Mouse (Mus musculus) spleen, postnatal 36 days (tissue): ENCODE data around the gene Msi2.

Experiments used
- DNase-seq, 2 experiments: peaks; one replicate each; pipeline ENCODE4 v3.0.0; 2022; ENCODE audit warnings: low spot score in 2 of 2, mixed read lengths in 1 of 2

Msi2 gene

DNA sequence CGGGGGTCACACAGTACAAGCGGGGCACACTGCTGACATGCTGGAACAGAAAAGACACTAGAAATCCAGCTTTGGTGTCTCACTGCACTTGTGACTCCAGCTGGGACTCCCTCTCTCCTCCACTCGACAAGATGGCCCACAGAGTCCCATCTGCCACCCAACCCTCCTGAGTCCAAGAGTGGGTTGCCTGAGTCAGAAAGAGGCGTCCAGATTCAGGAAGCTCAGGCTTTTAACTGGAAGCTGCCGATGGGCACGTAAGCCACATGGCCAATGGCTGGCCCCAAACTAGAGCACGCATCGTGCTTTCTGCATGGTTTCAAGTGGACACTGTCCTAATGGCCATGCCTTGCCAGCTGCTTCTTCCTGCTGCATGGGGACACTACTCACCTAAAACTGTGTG is 126.2 kb downstream of the Msi2 start:
- DNase-seq = no peak

DNA sequence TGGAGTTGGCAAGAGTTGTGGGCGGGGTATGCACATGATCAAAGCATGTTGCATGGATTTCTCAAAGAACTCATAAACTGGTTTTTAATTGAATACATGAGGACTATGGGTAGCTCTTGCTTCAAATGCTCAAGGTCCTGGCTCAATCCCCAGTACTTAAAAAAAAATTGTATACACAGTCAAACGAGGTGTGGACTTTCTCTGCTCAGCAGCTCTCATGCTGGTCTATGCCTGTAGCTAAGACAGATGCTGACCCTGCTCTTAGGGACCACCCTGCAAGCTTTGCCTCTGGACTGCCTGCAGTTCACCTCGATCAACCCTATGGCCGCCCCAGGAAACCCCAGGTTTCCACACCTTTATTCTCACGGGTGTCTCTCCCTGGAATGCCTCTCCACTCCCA is 127.7 kb downstream of the Msi2 start:
- DNase-seq = no peak

DNA sequence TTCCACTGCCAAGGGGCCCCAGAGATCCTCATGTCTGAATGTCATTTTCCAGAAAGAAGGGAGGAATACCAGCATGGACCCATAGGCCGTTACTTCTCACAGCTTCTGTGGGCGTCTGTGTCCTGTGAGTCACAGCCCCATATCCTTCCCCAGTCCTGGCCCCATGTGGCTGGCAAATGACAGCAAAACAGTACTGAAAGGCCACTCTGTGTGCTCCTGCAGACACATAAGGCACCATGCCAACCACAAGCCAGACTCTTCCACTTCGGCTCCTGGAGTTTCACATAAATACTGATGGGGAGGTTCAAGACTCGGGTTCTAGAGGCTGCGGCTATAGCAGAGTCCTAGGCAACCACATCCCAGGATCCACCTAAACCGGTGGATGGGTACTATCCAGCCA is 128.7 kb downstream of the Msi2 start:
- DNase-seq = no peak

DNA sequence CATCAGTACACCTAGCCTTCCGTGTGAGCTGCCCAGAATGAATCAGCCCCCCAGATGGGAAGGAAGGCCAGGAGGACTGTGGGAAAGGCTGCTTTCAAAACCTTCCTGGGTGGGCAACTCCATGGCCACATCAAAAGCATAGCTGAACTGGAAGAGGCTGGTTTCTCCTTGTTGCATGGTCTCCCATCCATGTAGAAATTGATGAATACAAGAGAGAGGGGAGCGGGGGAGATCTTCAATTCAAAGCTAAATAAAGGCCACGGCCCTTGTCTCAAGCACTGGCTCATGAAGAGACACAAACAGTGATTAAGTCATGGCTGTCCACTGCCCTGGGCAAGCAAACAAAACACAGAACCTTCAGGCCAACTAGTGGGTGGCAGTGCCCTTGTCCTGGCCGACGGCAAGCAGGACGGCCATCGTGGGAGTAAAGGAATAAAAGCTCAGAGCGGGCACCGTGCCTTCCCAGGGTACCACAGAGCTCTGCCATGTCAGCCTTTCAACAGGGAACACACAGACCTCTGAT is 129.6 kb downstream of the Msi2 start:
- no peak for DNase-seq

DNA sequence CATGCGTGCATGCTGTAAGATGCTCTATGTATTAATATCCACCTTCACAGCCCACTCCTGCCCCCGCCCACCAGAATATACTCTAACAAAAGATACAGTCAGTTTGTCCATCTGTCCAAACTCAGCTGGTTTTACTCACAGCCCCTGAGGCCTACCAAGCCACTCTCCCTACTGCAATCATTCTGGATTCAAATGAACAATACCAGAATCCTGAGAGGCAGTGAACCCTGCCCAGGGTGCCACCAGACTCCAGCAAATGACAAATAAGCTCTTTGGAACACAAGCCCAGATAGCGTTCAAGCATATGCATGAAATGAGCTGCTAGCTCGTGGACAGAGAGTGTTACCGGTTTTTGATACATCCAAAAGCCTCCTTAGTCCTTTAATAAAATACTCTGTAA is 130.6 kb downstream of the Msi2 start:
- no peak for DNase-seq

DNA sequence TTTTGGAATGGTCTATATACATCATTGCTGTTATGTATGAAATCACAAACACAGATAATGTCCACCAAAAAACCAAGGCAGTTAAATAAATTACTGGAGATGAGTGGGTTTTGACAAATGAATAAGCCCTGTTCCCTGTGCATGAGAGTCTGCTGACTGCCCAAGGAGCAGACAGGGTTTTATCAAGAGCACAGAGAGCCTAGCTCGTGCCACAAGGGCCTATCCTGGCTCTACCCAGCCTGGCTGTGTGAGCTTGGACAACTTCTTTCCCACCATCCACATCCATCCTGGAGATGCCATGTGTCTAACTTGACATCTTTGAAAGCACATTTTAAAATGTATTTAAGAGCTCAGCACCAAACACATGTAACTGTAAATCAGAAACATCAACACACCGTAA is 132.4 kb downstream of the Msi2 start:
- no peak for DNase-seq

DNA sequence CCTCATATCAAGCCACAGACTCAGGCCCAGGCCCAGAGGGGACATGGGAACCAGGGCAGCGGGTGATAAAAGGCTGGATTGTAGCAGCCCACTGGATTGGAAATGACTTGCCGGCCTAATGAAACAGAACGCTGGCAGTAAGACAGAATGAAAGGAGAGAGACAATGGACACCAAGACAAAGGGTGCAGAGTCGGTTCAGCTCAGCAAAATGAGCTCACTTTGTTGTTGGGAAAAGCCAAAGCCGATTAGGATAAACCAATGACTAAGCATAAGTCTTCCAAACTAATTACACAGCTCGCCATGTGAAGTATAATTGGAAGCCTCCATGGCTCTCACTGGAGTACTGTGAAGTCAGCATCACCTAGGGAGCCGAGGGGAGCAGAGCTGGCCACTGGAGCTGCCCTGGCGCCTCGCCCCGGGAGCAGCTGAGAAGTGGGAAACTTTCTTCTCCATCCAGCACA is 133.1 kb downstream of the Msi2 start:
- DNase-seq = no peak

DNA sequence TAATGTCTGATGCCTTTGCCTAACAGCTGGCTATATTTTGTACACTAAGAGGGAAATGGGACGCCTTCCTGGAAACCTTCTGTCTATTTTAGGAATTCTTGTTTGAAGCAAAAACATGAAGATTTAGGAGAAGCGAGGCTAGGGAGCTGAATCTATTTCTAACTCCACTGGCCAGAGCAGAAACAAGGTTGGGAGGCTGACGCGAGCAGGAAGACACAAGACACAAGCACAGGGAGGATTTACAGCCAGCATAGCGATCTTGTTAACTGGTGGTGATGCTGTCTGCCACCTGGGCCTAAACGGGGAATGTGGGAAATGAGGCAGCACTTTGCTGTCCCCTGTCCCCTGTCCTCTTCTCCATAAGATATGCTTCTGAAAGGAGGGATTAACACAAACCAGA is 134.4 kb downstream of the Msi2 start:
- DNase-seq = no peak

DNA sequence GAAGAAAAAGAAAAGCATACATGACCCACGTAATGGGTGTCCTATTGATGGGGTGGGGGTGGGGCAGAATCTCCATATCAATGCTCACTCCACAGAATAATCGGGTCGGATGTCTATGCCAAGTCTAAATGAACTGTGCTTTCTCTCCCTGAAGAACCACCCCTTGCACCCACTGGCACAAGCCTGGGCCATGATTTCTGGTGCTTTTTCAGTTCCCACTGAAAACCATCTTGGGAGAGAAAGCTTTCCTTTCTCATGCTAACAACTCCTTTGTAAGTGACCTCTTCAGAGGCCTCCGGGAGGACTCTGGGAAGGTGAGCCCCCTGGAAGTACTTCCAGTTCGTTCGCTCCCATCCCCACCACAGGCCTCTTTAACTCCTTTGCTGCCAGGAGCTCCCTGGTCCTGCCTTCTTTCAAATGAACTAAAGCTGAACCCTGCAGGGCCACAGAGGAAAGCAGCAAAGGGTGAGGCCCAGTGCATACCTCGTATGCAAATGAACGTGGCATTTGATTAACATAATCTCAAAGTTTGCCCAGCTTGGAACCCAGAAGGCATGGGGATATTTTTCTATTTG is 135.0 kb downstream of the Msi2 start:
- no peak for DNase-seq

DNA sequence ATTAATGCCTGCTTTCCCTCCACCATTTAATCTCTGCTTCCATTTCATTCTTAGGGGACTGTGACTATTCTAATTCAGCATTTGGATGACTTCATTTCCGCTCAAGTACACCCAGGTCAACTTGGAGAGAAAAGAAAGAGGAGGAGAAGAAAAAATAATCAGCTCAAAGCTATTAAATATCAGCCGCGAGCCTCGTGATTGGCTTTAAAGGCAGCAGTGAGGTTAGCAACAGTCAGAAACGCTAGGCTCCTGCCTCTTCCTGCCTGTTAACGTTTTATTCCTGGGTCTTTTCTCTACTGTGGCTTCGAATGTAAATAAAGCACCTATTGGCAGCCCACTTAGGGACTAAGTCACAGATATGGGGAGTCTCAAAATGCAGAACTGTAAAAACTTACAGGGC is 135.5 kb downstream of the Msi2 start:
- DNase-seq = no peak

DNA sequence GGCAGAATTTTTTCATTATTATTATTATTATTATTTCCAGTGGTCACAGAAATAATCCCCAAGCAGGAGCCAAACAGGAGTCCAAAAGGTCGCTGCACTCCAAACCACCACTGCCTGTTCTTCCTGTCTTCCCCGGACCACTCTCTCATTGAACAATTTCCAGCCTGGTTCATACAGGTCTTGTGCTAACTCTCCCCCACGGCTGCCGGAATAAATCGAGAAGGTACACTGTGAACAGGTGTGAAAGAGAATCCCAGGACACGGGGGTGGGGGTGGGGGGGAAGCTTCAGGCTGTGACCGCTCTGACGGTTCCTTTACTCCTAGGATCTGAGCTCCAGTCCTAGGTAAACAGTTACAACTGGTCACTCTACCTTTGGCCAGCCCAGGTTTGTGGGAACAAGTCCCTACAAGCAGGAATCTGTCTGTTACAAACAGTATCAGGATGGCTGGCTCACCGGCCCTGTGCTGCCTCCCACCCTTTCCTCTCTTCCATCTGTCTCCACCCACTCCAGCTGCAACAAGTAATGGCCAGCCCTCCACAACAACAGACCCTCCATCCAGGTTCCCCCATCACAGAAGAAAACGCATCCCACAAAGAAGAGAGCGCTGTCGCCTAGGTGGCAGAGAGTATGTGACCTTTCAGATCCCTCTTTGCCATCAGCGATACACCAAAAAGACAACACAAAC is 136.1 kb downstream of the Msi2 start:
- DNase-seq = no peak

DNA sequence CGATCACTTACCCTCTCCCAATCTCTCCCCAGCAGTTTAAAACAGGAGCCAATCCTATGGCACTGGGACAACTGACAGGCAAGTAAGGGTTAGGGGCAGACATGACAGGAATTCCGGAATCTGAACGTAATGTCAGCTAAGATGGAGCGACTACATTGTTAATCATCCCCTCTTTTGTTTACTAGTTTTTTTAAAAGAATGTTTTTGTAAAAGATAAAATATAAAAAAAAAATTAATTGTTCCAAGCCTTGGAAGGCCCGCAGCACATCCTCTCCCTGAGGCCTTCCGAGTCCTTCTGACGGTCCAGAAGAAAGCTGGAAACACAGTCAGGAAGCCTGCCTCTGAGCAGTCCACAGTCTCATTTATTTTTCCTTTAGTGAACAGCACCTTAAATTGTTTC is 136.9 kb downstream of the Msi2 start:
- no peak for DNase-seq

DNA sequence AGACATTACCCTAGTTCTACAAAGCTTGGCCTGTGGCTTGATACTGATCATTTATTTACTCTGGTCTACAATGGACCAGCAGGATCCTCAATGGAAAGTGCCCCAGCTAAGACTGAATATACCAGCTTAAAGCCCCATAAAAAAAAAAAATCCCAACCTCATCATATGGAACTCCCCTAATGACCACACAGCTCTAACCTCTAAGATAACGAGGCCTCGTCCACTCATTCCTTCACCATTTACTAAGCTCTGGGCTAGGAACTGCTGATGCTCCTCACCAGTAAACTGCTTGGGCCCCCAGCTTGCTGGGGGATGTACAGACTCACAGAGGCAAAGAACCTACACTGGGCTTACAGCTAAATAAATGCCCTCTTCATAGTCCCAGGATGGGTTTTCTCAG is 139.6 kb downstream of the Msi2 start:
- no peak for DNase-seq

DNA sequence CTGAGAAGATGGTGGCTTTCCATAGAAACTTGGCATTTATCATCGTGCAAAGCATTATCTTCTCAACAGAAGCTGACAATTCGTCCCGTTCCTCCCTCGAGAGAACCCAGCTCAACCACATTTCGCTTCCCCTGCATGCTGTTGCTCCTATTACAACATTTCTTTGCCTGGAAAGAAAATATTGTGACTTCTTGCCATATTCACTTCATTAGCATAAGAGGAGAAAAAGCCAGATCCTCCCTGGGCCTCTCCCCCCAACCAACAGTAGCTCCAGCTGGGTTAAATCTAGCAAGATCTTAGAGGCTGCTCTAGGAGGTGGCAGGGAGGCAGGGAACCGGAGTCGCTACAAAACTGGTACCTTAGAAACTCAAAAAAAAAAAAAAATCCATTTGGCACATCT is 141.2 kb downstream of the Msi2 start:
- DNase-seq = no peak

DNA sequence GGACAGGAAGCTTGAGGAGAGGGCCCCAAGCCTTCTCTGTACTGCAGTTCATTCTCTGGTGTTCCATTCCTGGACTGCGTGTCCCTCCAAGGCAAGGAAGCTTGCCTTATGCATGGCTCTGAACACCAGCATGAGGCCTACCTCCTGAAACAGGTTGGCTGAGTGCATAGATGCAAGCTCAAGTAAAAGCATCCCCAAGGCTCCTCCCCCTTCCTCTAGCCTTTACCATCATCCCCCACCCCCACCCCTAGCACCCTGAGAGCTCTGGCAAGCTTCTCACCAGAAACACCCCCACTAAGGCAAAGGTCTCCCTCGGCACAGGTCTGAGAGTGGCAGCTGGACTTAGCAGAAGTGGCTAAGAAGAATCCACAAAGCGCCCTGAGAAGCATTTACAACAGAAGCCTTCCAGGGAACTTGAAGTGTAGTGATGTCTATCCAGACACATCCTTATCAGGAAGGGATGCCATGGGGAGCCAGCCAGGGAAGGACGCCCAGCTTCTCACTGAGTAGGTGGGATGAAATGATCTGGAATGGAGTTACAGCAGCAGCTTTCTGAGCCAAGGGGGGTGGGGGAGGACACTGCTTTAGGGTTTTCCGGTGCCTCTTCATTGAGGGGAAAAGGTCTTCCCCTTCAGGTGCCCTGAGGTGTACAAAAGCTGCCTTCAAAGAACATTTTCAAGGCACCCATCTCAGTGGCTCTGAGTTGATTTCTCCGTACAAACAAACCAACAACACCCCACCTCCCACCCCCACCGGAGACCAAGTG is 141.9 kb downstream of the Msi2 start:
- DNase-seq = no peak

DNA sequence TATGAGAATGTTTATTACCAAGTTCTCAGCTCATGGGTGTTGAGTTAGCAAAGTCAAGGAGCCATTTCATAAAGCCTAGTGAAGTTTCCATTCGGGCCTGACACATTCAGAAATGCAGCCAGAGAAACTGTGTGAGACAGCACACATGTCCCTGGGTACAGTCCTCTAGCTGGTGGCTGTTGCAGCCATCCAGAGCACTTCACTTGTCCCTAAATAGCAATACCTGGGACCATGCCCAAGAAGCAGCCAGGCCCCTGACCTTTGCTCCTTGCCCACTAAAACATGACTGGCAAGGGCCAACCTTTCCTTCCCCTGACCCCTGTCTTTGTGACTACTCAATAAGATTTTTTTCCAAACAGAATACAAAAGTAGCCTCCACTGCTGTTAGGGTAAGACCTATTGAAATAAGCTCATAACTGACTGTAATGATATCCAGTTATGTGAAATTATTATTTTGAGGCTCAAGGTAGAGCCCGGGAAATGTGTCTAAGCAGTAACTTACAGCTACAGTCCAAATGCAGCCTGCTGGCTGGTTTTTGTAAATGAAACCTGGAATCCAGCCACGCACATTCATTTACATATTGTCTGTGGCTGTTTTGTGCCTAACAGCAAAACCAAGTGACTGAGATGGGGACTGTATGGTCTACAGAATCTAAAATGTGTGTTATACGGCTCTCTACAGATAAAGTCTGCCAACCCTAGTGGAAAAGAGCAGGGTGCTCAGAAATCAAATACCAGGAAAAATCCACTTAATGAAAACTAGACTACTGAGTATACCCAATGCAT is 143.5 kb downstream of the Msi2 start:
- no peak for DNase-seq

DNA sequence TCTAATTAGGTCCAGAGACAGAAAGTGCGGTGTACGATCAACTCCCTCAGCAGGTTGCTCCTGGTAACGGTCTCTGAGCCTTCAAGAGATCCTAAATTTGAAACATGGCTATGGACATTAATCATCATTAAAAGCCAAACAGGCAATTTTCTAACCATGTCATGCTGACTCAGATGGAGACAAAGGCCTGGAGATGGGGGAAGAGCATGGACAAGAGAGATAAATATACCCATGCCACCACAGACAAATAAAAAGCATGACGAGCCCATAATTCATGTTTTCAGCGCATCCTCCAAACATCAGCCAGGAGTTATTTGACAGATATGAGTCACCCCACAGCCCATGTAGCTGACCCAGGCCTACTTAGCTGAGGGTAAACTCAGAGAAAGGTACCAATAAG is 145.3 kb downstream of the Msi2 start:
- DNase-seq = no peak

DNA sequence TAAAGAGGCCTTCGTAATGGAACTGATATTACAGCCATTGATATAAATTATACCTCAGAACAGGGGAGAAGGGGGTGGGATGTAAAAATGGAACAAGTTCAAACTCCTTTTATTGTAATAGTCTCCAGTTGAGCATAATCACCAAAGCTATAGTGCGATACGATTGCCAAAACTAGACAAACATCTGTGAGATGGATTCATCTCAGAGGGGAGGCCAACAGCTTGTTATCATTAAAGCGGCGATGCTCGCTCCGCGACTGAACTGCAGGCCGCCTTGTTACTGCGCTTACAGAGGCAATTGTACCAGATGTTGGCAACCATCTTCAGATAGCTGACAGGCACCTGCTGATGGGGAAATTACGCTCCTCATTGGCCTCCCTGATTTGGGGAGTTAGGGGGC is 145.9 kb downstream of the Msi2 start:
- no peak for DNase-seq

DNA sequence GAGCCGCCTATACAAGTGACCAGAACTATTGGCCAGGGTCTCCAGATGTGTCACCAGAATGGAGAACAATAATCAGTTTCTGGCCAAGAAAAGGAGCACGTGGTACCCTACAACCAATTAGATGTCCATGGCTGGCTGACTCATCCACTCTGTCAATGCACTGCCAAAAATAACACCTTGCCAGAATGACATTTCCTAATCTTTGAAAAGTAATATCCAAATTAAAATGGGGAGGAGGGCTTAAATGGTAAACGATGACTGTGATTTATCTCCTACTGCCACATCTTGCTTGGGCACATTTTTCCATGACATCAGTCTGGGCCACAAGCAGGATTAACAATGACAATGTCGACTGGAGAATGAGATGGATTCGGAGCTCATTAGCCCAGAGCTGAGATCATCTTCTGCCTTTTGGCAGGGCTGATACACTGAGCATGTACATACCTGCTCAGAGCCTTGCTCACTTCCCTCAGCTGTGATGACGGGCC is 147.6 kb downstream of the Msi2 start:
- no peak for DNase-seq

DNA sequence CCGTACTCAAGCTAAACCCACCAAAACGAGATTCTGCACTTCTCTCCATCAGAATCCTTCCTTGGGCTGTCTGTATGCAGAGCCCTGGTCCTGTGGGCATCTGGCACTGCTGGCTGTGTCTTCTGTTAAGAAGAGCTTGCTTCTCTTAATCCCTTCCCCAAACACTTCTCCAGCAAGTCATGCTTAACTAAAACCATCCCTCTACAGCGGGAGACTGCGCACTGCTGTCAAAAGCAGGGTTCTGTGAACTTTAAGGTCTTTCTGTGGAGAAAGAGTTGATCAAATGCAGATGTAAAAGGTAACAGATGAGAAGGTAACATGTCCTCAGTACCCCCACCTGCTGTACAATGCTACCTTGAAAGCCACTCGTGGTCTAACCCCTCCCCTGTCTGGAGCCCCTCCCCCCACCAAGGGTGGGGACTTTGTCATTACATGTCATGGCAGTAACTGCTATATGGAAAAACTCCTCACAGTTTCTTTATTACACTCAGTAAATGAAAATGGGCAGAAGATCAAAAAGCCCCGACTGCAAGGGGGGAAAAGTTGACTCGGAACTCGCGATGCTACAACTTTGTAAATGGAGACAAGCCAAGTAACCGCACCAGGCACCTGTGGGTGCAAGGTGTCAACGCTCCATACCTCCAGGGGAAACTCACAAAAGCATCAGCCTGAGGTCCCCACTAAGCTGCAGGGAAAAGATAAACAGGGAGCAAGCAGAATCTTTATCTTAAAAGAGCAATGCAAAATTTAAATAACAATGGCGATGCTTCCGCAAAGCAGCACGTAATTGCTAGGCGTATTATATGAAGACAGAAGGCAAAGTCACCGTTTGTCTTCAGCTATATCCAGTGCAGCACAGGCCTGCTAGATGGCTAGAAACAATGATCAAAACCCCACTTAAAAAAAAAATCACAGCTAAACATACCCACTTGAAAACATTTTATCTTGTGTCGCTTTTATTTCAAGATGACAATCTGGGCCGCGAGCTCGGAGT is 151.4 kb downstream of the Msi2 start:
- DNase-seq = no peak

DNA sequence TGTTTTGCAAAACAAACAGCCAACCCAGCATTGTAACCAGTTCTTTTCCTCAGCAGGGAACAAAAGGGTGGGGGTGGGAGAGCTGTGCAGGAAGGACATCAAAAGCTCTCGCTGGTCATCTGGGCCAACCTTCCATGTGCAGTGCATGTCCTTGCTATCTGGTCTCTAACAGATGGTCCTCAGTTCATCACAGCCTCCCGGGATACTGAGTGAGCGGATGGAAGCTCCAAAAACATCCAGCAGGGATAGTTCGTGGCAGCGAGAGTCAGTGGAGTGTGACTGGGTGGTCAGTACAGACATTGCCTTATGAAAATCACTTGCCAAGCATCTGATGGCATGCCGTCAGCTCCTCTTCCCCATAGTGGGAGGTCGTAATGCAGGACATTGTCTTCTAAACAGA is 153.5 kb downstream of the Msi2 start:
- no peak for DNase-seq
